Mouse (Mus musculus) stomach, embryonic 14.5 days (tissue): ENCODE measurements around the gene Itgb1. TPM values are rescaled to one million over a fixed set of nuclear protein-coding genes. Genes with fewer than 3 reads are reported as not detected.
A peak's percentile ranks its signal among the peaks of the same experiment; 100 is the strongest.

Experiments used
- ATAC-seq: fragments of 200-750 bp; cut with Nextera tagmentation; 2 replicates; pipeline ENCODE4 v1.8.0; 2017; ENCODE audit warnings: low read depth, moderate TSS enrichment; ENCODE audit not compliant: insufficient number of reproducible peaks, insufficient read depth, low FRiP score
- H3K27ac ChIP-seq: fragments of 300-500 bp; sonication (generic); 2 replicates; pipeline ENCODE4 v1.5.1; 2014; ENCODE audit warnings: mild to moderate bottlenecking, low read length, moderate library complexity, mixed read lengths
- H3K27me3 ChIP-seq: fragments of 300-500 bp; sonication (generic); 2 replicates; pipeline ENCODE4 v1.6.1; 2014; ENCODE audit warnings: low read length, control low read depth, mixed read lengths; ENCODE audit not compliant: control insufficient read depth, insufficient read depth
- H3K36me3 ChIP-seq: fragments of 300-500 bp; sonication (generic); 2 replicates; pipeline ENCODE4 v1.6.1; 2014; ENCODE audit warnings: mild to moderate bottlenecking, control low read depth, low read length, moderate library complexity, mixed read lengths; ENCODE audit not compliant: control insufficient read depth, insufficient read depth
- H3K4me1 ChIP-seq: fragments of 300-500 bp; sonication (generic); 2 replicates; pipeline ENCODE4 v1.6.1; 2014; ENCODE audit warnings: low read length, control low read depth, mixed read lengths; ENCODE audit not compliant: control insufficient read depth, insufficient read depth
- H3K4me2 ChIP-seq: fragments of 300-500 bp; sonication (generic); replicated peaks from 2 replicates; pipeline ENCODE4 v1.6.1; 2014; ENCODE audit warnings: low read depth, low read length, control low read depth
- H3K4me3 ChIP-seq: fragments of 300-500 bp; sonication (generic); 2 replicates; pipeline ENCODE4 v1.5.1; 2014; ENCODE audit warnings: low read depth, low read length, control low read depth
- H3K9ac ChIP-seq: fragments of 300-500 bp; sonication (generic); replicated peaks from 2 replicates; pipeline ENCODE4 v1.6.1; 2014; ENCODE audit warnings: low read depth, mild to moderate bottlenecking, control low read depth, low read length, moderate library complexity, mixed read lengths
- H3K9me3 ChIP-seq: fragments of 300-500 bp; sonication (generic); 2 replicates; pipeline ENCODE4 v1.6.1; 2016; ENCODE audit warnings: low read depth, low read length, control low read depth; ENCODE audit not compliant: control insufficient read depth
- WGBS: fragments of 180-500 bp; shearing (Covaris S2); extraction: QIAGEN DNeasy Blood & Tissue Kit; methylation state at CpG from one replicate; pipeline ENCODE4 v1.1.7; 2014; 5-methylcytosine and 5-hydroxymethylcytosine counted together
- polyA plus RNA-seq: library from polyadenylated mRNA; unstranded; fragments of >200 nt; fragmentation: Nextera tagmentation; extraction: Ambion mirVana; gene quantifications from 2 replicates; pipeline ENCODE4 v1.2.1, GENCODE M21; 2014

Gene Itgb1
- polyA plus RNA-seq, 1 experiment from 2014 or later: 317 TPM

GRCm38 (mm10) chr8:128654365-128655099, 30.9 kb upstream of the Itgb1 start:
- 0 out of 2 replicates have a peak, but pooled peaks cover 5% of the 10 kb centered on the region for H3K9me3 ChIP-seq
- H3K9ac ChIP-seq: no peak overlapping the region
- 4% methylated on average over 16 of the region's 16 CpGs for WGBS
- peak overlapping the region; percentile 42 for H3K4me2 ChIP-seq
- ATAC-seq: peak; percentile 92
- H3K4me3 ChIP-seq: no peak overlapping the region
- peaks cover 3% of the 10 kb centered on the region; the same call in 1 of the 2 replicates for H3K4me1 ChIP-seq
- peak overlapping the region; percentile 95 for H3K27ac ChIP-seq
- no peaks in the 10 kb centered on the region for H3K27me3 ChIP-seq
- no peaks in the 10 kb centered on the region for H3K36me3 ChIP-seq

DNA sequence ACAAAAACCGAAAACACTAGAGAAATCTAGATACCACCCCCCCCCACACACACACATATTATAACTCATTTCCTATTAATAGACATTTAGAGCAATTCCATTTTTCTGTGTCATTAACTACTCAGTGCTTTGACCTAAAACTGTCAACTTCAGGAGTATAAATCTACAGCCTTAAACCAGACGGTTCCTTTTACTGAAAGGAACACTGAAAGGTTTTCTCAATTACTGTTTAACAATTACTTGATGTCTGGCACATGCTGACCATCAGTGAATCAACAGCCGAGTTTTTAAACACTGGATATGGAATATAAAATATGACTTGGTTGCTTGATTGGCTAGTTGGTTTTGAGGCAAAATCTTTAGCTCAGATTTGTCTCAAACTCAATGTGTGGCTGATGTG, 23.3 kb upstream of the Itgb1 start:
- Histone ChIP-seq H3K27ac (no peak overlapping the region), H3K36me3 (no peaks in the 10 kb centered on the region)

GRCm38 (mm10) chr8:128662696-128663095, 22.8 kb upstream of the Itgb1 start:
- WGBS: 82% methylated on average over 2 of the region's 2 CpGs
- H3K27me3 ChIP-seq: no peaks in the 10 kb centered on the region
- H3K9ac ChIP-seq: no peak overlapping the region
- no peak overlapping the region for H3K4me3 ChIP-seq
- 0 out of 2 replicates have a peak, but pooled peaks cover 6% of the 10 kb centered on the region for H3K4me1 ChIP-seq
- peak overlapping the region; percentile 46; the same call in 1 of the 2 replicates for H3K27ac ChIP-seq
- ATAC-seq: no peak
- H3K9me3 ChIP-seq: 0 out of 2 replicates have a peak, but pooled peaks cover 5% of the 10 kb centered on the region
- no peak overlapping the region for H3K4me2 ChIP-seq
- H3K36me3 ChIP-seq: no peaks in the 10 kb centered on the region

More for the DNA sequence above, 23.3 kb upstream of the Itgb1 start:
- Histone ChIP-seq H3K4me2 (no peak overlapping the region), H3K9ac (no peak overlapping the region), H3K4me1 (0 out of 2 replicates have a peak, but pooled peaks cover 6% of the 10 kb centered on the region), H3K4me3 (no peak overlapping the region), H3K27me3 (no peaks in the 10 kb centered on the region), H3K9me3 (0 out of 2 replicates have a peak, but pooled peaks cover 5% of the 10 kb centered on the region)
- WGBS: 39% methylated on average over 3 of the region's 3 CpGs
- no peak for ATAC-seq

- H3K27ac ChIP-seq: peak overlapping the region; percentile 46; the same call in 1 of the 2 replicates
Measured at GRCm38 (mm10) chr8:128663106-128663505, 22.3 kb upstream of the Itgb1 start.

GRCm38 (mm10) chr8:128666576-128667263, 18.7 kb upstream of the Itgb1 start:
- H3K9ac ChIP-seq: no peak overlapping the region
- WGBS: 87% methylated on average over 4 of the region's 4 CpGs
- H3K9me3 ChIP-seq: no peaks in the 10 kb centered on the region
- no peaks in the 10 kb centered on the region for H3K27me3 ChIP-seq
- no peak overlapping the region for H3K27ac ChIP-seq
- no peak overlapping the region for H3K4me3 ChIP-seq
- no peaks in the 10 kb centered on the region for H3K36me3 ChIP-seq
- 0 out of 2 replicates have a peak, but pooled peaks cover 6% of the 10 kb centered on the region for H3K4me1 ChIP-seq
- H3K4me2 ChIP-seq: no peak overlapping the region
- ATAC-seq: no peak

More at GRCm38 (mm10) chr8:128663106-128663505, 22.3 kb upstream of the Itgb1 start:
- peak; percentile 33; the same call in 1 of the 2 replicates for ATAC-seq
- Histone ChIP-seq H3K27me3 (no peaks in the 10 kb centered on the region), H3K4me1 (0 out of 2 replicates have a peak, but pooled peaks cover 6% of the 10 kb centered on the region), H3K4me3 (no peak overlapping the region), H3K36me3 (no peaks in the 10 kb centered on the region), H3K9me3 (0 out of 2 replicates have a peak, but pooled peaks cover 5% of the 10 kb centered on the region), H3K4me2 (no peak overlapping the region), H3K9ac (no peak overlapping the region)
- WGBS: 40% methylated on average over 2 of the region's 2 CpGs

DNA sequence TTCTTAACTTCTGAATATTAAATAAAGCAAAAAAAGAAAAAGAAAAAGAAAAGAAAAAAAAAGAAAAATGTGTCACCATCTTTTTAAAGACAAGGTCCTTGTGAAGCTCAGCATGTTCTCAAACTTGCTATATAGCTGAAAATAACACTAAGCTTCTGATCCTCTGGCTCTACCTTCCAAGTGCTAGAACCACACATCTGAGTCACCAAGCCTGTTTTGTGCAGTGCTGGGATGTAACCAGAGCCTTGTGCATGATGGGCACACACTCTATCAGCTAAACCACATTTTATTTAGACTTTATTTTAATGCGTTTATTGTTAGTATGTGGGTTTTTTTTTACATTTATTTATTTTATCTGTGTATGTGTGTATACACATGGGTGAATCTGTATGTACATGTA, 13.6 kb upstream of the Itgb1 start:
- Histone ChIP-seq H3K27ac (no peak overlapping the region), H3K9me3 (no peaks in the 10 kb centered on the region), H3K36me3 (no peaks in the 10 kb centered on the region), H3K4me3 (no peak overlapping the region), H3K27me3 (no peaks in the 10 kb centered on the region), H3K9ac (no peak overlapping the region), H3K4me2 (no peak overlapping the region), H3K4me1 (no peaks in the 10 kb centered on the region)
- WGBS: 92% methylated on average over 1 of the region's 1 CpGs
- ATAC-seq: no peak

GRCm38 (mm10) chr8:128672441-128672840, 13.0 kb upstream of the Itgb1 start:
- no peaks in the 10 kb centered on the region for H3K4me1 ChIP-seq
- ATAC-seq: no peak
- no peak overlapping the region for H3K27ac ChIP-seq
- H3K36me3 ChIP-seq: no peaks in the 10 kb centered on the region
- H3K4me2 ChIP-seq: no peak overlapping the region
- H3K4me3 ChIP-seq: no peak overlapping the region
- H3K9me3 ChIP-seq: no peaks in the 10 kb centered on the region
- 85% methylated on average over 2 of the region's 2 CpGs for WGBS
- H3K9ac ChIP-seq: no peak overlapping the region
- H3K27me3 ChIP-seq: no peaks in the 10 kb centered on the region

GRCm38 (mm10) chr8:128672950-128673349, 12.5 kb upstream of the Itgb1 start:
- H3K27ac ChIP-seq: no peak overlapping the region

More at GRCm38 (mm10) chr8:128672950-128673349, 12.5 kb upstream of the Itgb1 start:
- Histone ChIP-seq H3K4me2 (no peak overlapping the region), H3K4me1 (no peaks in the 10 kb centered on the region), H3K9ac (no peak overlapping the region), H3K4me3 (no peak overlapping the region), H3K9me3 (no peaks in the 10 kb centered on the region), H3K36me3 (no peaks in the 10 kb centered on the region), H3K27me3 (no peaks in the 10 kb centered on the region)
- ATAC-seq: no peak
- 85% methylated on average over 1 of the region's 1 CpGs for WGBS
